Mouse (Mus musculus): ENCODE data around the gene Ifrd2. TPM values are rescaled to one million over a fixed set of nuclear protein-coding genes. Genes with fewer than 3 reads are reported as not detected.

Ifrd2 gene
- polyA plus RNA-seq, 1 experiment = 71.7 TPM

DNA sequence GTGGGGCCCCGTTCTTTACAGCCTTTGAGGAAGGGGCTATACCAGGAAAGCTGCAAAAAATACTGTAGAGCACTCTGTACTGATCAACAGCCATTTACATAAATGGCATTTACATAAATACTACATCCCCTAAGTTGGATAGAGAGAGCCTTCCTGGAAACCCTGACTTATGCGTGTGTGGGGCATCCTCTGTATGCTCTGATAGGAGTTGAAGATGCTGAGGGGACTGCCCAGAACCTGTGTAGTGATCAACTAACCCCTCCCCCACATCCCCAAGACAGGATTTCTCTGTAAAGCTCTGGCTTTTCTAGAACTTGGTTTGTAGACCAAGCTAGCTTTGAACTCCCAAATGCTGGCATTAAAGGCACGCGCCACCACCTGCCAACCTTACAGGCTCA is 22.0 kb downstream of the Ifrd2 start:
- no peaks in the 10 kb centered on the region for H3K79me2 ChIP-seq (ENCODE audit: control insufficient read depth, insufficient read depth)
- H3ac ChIP-seq (ENCODE audit: control insufficient read depth, insufficient read length, low read depth) = no peak overlapping the region
- no peak overlapping the region for H3K4me3 ChIP-seq (ENCODE audit: insufficient read depth, poor library complexity, severe bottlenecking)
- H3K36me3 ChIP-seq (ENCODE audit: control insufficient read depth, insufficient read depth) = peaks cover 8% of the 10 kb centered on the region
- no peaks in the 10 kb centered on the region for H3K27me3 ChIP-seq (ENCODE audit: control insufficient read depth, insufficient read depth, insufficient read length)
- H3K79me3 ChIP-seq (ENCODE audit: low read depth) = no peaks in the 10 kb centered on the region
- TF ChIP-seq MYOD1 (IDR thresholded peaks at IDR 0.05; ENCODE audit: control insufficient read depth, insufficient read length, low read depth) = no peak
- no peak for TF ChIP-seq FOSL1 (IDR thresholded peaks at IDR 0.05; ENCODE audit: insufficient read depth, low read length, poor library complexity, severe bottlenecking)
- no peak for TF ChIP-seq CTCF (IDR thresholded peaks at IDR 0.05; ENCODE audit: control insufficient read depth, insufficient read depth, insufficient read length)
- no peak for TF ChIP-seq MAX (IDR thresholded peaks at IDR 0.05)

DNA sequence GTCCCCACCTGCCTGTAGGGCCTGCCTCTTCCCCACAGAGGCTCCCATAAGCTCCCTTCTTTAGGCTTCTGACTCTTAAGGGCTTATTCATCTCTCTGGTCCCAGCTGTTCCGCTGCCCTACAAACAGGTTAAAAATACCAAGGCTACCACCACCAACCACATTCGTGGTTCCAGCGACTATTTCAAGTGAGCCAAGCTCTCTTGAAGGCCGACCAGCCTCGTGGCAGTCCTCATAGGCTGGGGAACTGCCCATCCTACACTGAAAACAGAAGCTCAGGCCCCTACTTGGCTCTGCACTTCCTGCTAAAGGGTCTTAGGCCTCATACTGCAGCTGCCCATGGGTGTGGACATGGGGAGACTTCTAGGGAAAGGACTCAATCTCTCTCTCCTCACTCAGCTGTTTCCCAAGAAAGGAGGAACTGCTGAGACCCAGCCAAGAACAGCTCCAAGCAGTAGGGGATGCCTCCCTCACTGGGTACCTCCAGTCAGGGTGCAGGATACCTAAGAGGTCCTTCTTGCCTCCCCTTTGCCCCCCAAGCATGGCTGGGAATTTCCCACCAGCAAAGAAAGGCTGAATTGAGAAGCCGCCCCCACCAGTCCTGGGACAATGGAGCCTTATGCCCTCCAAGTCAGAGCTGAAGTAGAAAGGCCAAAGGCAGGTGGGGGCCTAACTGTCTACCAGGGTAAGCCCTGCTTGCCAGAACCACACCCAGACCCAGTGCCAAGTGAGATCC is 24.2 kb downstream of the Ifrd2 start:
- Histone ChIP-seq H3K79me2 (ENCODE audit: control insufficient read depth, insufficient read depth) (no peaks in the 10 kb centered on the region), H3K4me3 (ENCODE audit: insufficient read depth, poor library complexity, severe bottlenecking) (no peak overlapping the region), H3ac (ENCODE audit: control insufficient read depth, insufficient read length, low read depth) (no peak overlapping the region), H3K79me3 (ENCODE audit: low read depth) (no peaks in the 10 kb centered on the region), H3K27me3 (ENCODE audit: control insufficient read depth, insufficient read depth, insufficient read length) (no peaks in the 10 kb centered on the region), H3K36me3 (ENCODE audit: control insufficient read depth, insufficient read depth) (peaks cover 29% of the 10 kb centered on the region)
- TF ChIP-seq MYOG (IDR thresholded peaks at IDR 0.05; ENCODE audit: control insufficient read depth, extremely low read depth, insufficient read length) (no peak), FOSL1 (IDR thresholded peaks at IDR 0.05; ENCODE audit: insufficient read depth, low read length, poor library complexity, severe bottlenecking) (no peak), CEBPB (IDR thresholded peaks at IDR 0.05; ENCODE audit: low read depth) (no peak), CTCF (IDR thresholded peaks at IDR 0.05; ENCODE audit: control insufficient read depth, insufficient read depth, insufficient read length) (no peak), USF1 (IDR thresholded peaks at IDR 0.05; ENCODE audit: low read depth) (no peak), MAX (IDR thresholded peaks at IDR 0.05) (no peak), MYOD1 (IDR thresholded peaks at IDR 0.05; ENCODE audit: control insufficient read depth, insufficient read length, low read depth) (no peak)

DNA sequence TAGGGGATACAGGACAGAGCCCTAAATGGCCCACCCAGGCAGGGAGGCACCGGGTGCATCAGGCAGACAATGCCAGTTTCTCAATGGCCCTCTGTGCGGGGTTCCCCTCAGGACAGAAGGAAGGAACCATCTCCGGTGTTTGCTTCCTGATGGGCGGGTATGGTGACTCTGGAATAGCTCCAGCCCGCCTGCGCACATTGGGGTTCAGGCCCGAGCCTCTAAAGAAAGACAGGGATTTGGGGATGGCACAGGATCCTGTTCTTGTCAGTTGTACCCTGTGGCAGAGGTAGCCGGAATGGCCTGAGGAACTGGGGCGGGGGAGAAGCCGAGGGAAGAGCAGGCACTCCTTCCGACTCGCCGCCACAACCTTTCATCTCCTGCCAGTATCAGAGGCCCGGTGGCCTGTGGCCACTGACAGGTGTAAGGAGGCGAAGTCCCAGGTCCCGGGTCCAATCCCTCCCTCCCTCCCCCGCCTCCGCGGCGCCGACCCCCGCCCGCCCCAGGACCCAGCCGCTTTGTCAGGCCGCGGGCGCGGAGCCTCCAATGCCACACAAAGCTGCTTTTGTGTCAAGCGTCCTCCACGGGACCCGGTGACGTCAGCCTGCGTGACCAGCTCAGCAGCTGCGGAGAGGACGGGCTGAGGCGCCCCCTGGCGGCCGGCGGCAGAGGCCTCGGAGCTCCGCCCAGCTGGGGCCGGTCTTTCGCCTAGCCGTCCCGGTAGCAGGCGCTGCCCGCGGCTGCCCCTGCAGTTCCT is 24.9 kb downstream of the Ifrd2 start:
- Histone ChIP-seq H3ac (ENCODE audit: control insufficient read depth, insufficient read length, low read depth) (no peak overlapping the region), H3K4me3 (ENCODE audit: insufficient read depth, poor library complexity, severe bottlenecking) (no peak overlapping the region), H3K27me3 (ENCODE audit: control insufficient read depth, insufficient read depth, insufficient read length) (no peaks in the 10 kb centered on the region), H3K79me2 (ENCODE audit: control insufficient read depth, insufficient read depth) (no peaks in the 10 kb centered on the region), H3K36me3 (ENCODE audit: control insufficient read depth, insufficient read depth) (peaks cover 36% of the 10 kb centered on the region), H3K79me3 (ENCODE audit: low read depth) (no peaks in the 10 kb centered on the region)
- TF ChIP-seq FOSL1 (IDR thresholded peaks at IDR 0.05; ENCODE audit: insufficient read depth, low read length, poor library complexity, severe bottlenecking) (no peak), MAX (IDR thresholded peaks at IDR 0.05) (peak; percentile 33), MYOD1 (IDR thresholded peaks at IDR 0.05; ENCODE audit: control insufficient read depth, insufficient read length, low read depth) (peak; percentile 62), MYOG (IDR thresholded peaks at IDR 0.05; ENCODE audit: control insufficient read depth, extremely low read depth, insufficient read length) (no peak), CTCF (IDR thresholded peaks at IDR 0.05; ENCODE audit: control insufficient read depth, insufficient read depth, insufficient read length) (peak; percentile 99), USF1 (IDR thresholded peaks at IDR 0.05; ENCODE audit: low read depth) (peak; percentile 25), CEBPB (IDR thresholded peaks at IDR 0.05; ENCODE audit: low read depth) (no peak)

DNA sequence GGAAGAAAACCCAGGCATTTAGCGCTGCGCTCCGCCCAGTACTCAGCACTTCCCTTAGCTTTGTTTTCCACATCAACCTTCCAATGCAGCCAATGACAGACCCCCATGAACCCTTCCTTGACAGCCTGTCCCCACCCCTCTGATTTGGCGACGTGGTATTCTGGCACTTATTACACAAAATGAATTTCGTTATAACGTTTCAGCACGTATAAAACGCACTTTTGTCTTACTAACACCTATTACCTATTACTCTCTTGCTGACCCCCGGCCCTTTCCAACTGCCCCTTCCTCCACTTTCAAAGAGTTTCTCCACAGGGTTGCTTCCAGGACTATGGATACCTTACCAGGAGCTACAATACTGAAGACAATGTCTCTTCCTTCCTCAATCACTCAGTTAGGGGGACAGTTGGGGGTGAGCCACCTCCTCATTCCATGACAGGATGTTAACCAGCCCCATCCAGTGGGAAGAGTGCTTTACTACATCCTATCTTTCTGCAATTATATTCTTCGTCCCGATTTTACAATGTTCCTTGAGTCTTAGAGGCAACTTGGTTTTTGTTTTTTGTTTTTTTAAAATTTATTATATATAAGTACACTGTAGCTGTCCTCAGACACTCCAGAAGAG is 25.6 kb downstream of the Ifrd2 start:
- Histone ChIP-seq H3K79me3 (ENCODE audit: low read depth) (no peaks in the 10 kb centered on the region), H3ac (ENCODE audit: control insufficient read depth, insufficient read length, low read depth) (no peak overlapping the region), H3K36me3 (ENCODE audit: control insufficient read depth, insufficient read depth) (peaks cover 43% of the 10 kb centered on the region), H3K79me2 (ENCODE audit: control insufficient read depth, insufficient read depth) (peaks cover 6% of the 10 kb centered on the region), H3K4me3 (ENCODE audit: insufficient read depth, poor library complexity, severe bottlenecking) (no peak overlapping the region), H3K27me3 (ENCODE audit: control insufficient read depth, insufficient read depth, insufficient read length) (no peaks in the 10 kb centered on the region)
- TF ChIP-seq MYOD1 (IDR thresholded peaks at IDR 0.05; ENCODE audit: control insufficient read depth, insufficient read length, low read depth) (no peak), CEBPB (IDR thresholded peaks at IDR 0.05; ENCODE audit: low read depth) (no peak), MYOG (IDR thresholded peaks at IDR 0.05; ENCODE audit: control insufficient read depth, extremely low read depth, insufficient read length) (no peak), CTCF (IDR thresholded peaks at IDR 0.05; ENCODE audit: control insufficient read depth, insufficient read depth, insufficient read length) (no peak), USF1 (IDR thresholded peaks at IDR 0.05; ENCODE audit: low read depth) (no peak), FOSL1 (IDR thresholded peaks at IDR 0.05; ENCODE audit: insufficient read depth, low read length, poor library complexity, severe bottlenecking) (no peak), MAX (IDR thresholded peaks at IDR 0.05) (no peak)

DNA sequence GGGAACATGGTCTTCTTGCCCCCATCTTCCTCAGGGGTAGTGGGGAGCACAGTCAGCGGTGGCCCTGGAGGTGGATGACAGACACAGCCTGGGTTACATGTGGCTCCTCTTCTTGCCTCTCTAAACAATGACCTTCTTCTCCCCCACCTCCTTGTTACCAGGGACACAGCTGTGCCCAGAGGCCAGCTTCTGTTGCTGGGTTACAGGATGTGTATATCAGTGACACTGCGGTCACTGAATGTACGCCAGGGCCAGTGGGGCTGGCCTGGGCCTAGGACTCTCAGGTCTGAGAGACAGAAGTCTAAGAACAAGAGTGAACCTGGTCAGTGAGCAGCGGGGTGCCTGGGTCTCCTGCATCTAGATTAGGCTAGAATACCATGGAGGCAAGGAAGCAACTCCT is 27.6 kb downstream of the Ifrd2 start:
- Histone ChIP-seq H3K79me2 (ENCODE audit: control insufficient read depth, insufficient read depth) (peaks cover 11% of the 10 kb centered on the region), H3K36me3 (ENCODE audit: control insufficient read depth, insufficient read depth) (peaks cover 54% of the 10 kb centered on the region), H3K4me3 (ENCODE audit: insufficient read depth, poor library complexity, severe bottlenecking) (no peak overlapping the region), H3K79me3 (ENCODE audit: low read depth) (no peaks in the 10 kb centered on the region), H3ac (ENCODE audit: control insufficient read depth, insufficient read length, low read depth) (no peak overlapping the region), H3K27me3 (ENCODE audit: control insufficient read depth, insufficient read depth, insufficient read length) (no peaks in the 10 kb centered on the region)
- TF ChIP-seq MYOD1 (IDR thresholded peaks at IDR 0.05; ENCODE audit: control insufficient read depth, insufficient read length, low read depth) (no peak), USF1 (IDR thresholded peaks at IDR 0.05; ENCODE audit: low read depth) (no peak), FOSL1 (IDR thresholded peaks at IDR 0.05; ENCODE audit: insufficient read depth, low read length, poor library complexity, severe bottlenecking) (no peak), MYOG (IDR thresholded peaks at IDR 0.05; ENCODE audit: control insufficient read depth, extremely low read depth, insufficient read length) (no peak), CEBPB (IDR thresholded peaks at IDR 0.05; ENCODE audit: low read depth) (no peak), MAX (IDR thresholded peaks at IDR 0.05) (no peak), CTCF (IDR thresholded peaks at IDR 0.05; ENCODE audit: control insufficient read depth, insufficient read depth, insufficient read length) (no peak)
